In the genomic region with DNA sequence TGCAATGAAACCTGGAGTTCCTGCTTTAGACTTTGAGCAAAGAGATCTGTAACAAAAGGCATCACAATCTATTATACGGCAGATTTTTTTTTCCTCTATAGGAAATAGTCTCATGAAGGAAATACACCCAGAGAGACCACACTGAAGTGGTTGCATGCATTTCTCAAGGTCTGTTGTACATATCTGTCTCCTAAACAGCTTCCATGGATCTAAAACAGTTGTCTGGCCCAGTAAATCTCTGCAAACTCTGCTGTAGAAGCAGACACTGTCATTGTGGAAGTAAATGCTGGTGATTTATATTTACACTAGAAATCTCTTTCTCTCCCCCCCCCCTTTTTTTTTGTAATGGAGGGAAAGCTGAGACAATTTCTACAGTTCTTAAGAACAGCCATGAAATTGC, we compare ENCODE assay signal across 33 mouse cellular contexts.
DNase-seq lines count a peak whose midpoint lies in the region; ATAC-seq and TF ChIP-seq lines count a peak whose summit lies in the region.
"Had no signal": no experiment of that assay in that cellular context is flagged by ENCODE, and none has a peak within 500 bp of the region (broad histone marks: within the 10 kb centered on the region; RNA-seq: fewer than 3 reads in every experiment).

No protein-coding gene starts in this region.

- TF ChIP-seq EP300 in lung, postnatal 0 days (IDR thresholded peaks at IDR 0.05), result no peak

- no peak overlapping the region for H3K4me2 ChIP-seq in kidney, embryonic 14.5 days (replicated peaks; ENCODE audit: low read depth, low read length)
- no peak overlapping the region for H3K4me2 ChIP-seq in lung, embryonic 15.5 days
- no peak overlapping the region for H3K4me2 ChIP-seq in lung, postnatal 0 days (replicated peaks; ENCODE audit: low read depth, low read length)
- H3K4me2 ChIP-seq in liver, embryonic 12.5 days, result no peak overlapping the region
- H3K4me2 ChIP-seq: embryonic facial prominence, embryonic 15.5 days; forebrain, embryonic 12.5 days; heart, embryonic 15.5 days; liver, embryonic 13.5 days; neural tube, embryonic 13.5 days had no signal

- no peak overlapping the region for H3K4me3 ChIP-seq in kidney, embryonic 14.5 days (ENCODE audit: low read length)
- H3K4me3 ChIP-seq in lung, embryonic 15.5 days, result no peak overlapping the region
- no peak overlapping the region for H3K4me3 ChIP-seq in lung, postnatal 0 days (ENCODE audit: low read depth, low read length)
- no peak overlapping the region for H3K4me3 ChIP-seq in liver, embryonic 12.5 days
- H3K4me3 ChIP-seq: embryonic facial prominence, embryonic 15.5 days; forebrain, embryonic 12.5 days; heart, embryonic 15.5 days; liver, embryonic 13.5 days; neural tube, embryonic 13.5 days had no signal

- peak; percentile 31 for DNase-seq in embryo, embryonic 10.5 days (ENCODE audit: low spot score)
- DNase-seq in embryo, embryonic 10 days (ENCODE audit: low spot score), result no peak
- no peak for DNase-seq in kidney, adult 18-20 months
- DNase-seq in lung, postnatal 0 days (ENCODE audit: low spot score), result no peak
- peak; percentile 35 for DNase-seq in mesoderm, embryonic 11.5 days (ENCODE audit: low read depth, low spot score)
- DNase-seq: adrenal gland, adult 2 months; adrenal gland, postnatal 36 days; cerebellum, adult 2 months; cerebellum, postnatal 14 days; forebrain, postnatal 0 days; gastrocnemius, postnatal 10 days; kidney, adult 11 months; kidney, postnatal 25 days; layer of hippocampus, postnatal 36 days; left cerebral cortex, postnatal 4 days; liver, embryonic 13.5 days; lung, adult 18-20 months; right cerebral cortex, postnatal 4 days; thymus, adult 18-20 months; thymus, postnatal 25 days had no signal

- no peaks in the 10 kb centered on the region for H3K36me3 ChIP-seq in kidney, embryonic 14.5 days (ENCODE audit: control insufficient read depth, insufficient read depth, low read length)
- no peaks in the 10 kb centered on the region for H3K36me3 ChIP-seq in lung, embryonic 15.5 days
- no peaks in the 10 kb centered on the region for H3K36me3 ChIP-seq in lung, postnatal 0 days (ENCODE audit: insufficient read depth, low read length)
- no peaks in the 10 kb centered on the region for H3K36me3 ChIP-seq in liver, embryonic 12.5 days
- H3K36me3 ChIP-seq: embryonic facial prominence, embryonic 15.5 days; forebrain, embryonic 12.5 days; heart, embryonic 15.5 days; liver, embryonic 13.5 days; neural tube, embryonic 13.5 days had no signal

- ATAC-seq in kidney, embryonic 14.5 days (ENCODE audit: low FRiP score, low TSS enrichment), result peak; percentile 76
- peak; percentile 81; the same call in 1 of the 2 replicates for ATAC-seq in lung, embryonic 15.5 days (ENCODE audit: borderline replicate concordance, extremely low read depth, low FRiP score, low TSS enrichment)
- no peak for ATAC-seq in lung, postnatal 0 days
- no peak for ATAC-seq in liver, embryonic 12.5 days
- ATAC-seq: activated CD4-positive, CD25-positive, alpha-beta regulatory T cell, adult 4 months; forebrain, postnatal 0 days; hindbrain, embryonic 16.5 days; midbrain, embryonic 16.5 days had no signal

- no peaks in the 10 kb centered on the region for H3K4me1 ChIP-seq in kidney, embryonic 14.5 days (ENCODE audit: control insufficient read depth, insufficient read depth, low read length)
- peaks cover 8% of the 10 kb centered on the region; the same call in 1 of the 2 replicates for H3K4me1 ChIP-seq in lung, embryonic 15.5 days
- no peaks in the 10 kb centered on the region for H3K4me1 ChIP-seq in lung, postnatal 0 days (ENCODE audit: insufficient read depth, low read depth, low read length)
- H3K4me1 ChIP-seq in liver, embryonic 12.5 days, result no peaks in the 10 kb centered on the region
- H3K4me1 ChIP-seq: heart, embryonic 15.5 days; liver, embryonic 13.5 days; neural tube, embryonic 13.5 days had no signal

- no peak overlapping the region for H3K9ac ChIP-seq in kidney, embryonic 14.5 days (ENCODE audit: low read depth, low read length)
- H3K9ac ChIP-seq in lung, embryonic 15.5 days, result no peak overlapping the region
- no peak overlapping the region for H3K9ac ChIP-seq in lung, postnatal 0 days (replicated peaks; ENCODE audit: low read depth)
- no peak overlapping the region for H3K9ac ChIP-seq in liver, embryonic 12.5 days
- H3K9ac ChIP-seq: embryonic facial prominence, embryonic 15.5 days; forebrain, embryonic 12.5 days; forebrain, postnatal 0 days; heart, embryonic 15.5 days; liver, embryonic 13.5 days; neural tube, embryonic 13.5 days had no signal

- WGBS in kidney, embryonic 14.5 days, result 58% methylated on average over 1 of the region's 1 CpGs
- 19% methylated on average over 1 of the region's 1 CpGs for WGBS in lung, embryonic 15.5 days
- 34% methylated on average over 1 of the region's 1 CpGs for WGBS in lung, postnatal 0 days
- 70% methylated on average over 1 of the region's 1 CpGs for WGBS in liver, embryonic 12.5 days (ENCODE audit: insufficient replicate concordance)

- H3K27ac ChIP-seq in kidney, embryonic 14.5 days (ENCODE audit: low read depth, low read length), result no peak overlapping the region; the same call in 1 of the 2 replicates
- H3K27ac ChIP-seq in lung, embryonic 15.5 days, result no peak overlapping the region; the same call in 1 of the 2 replicates
- no peak overlapping the region for H3K27ac ChIP-seq in lung, postnatal 0 days (ENCODE audit: low read length)
- H3K27ac ChIP-seq in liver, embryonic 12.5 days, result no peak overlapping the region
- H3K27ac ChIP-seq: embryonic facial prominence, embryonic 15.5 days; heart, embryonic 15.5 days; liver, embryonic 13.5 days; macrophage; neural tube, embryonic 13.5 days; stomach, postnatal 0 days had no signal

- TF ChIP-seq CTCF in lung, postnatal 0 days (IDR thresholded peaks at IDR 0.05), result no peak

- H3K27me3 ChIP-seq in kidney, embryonic 14.5 days (ENCODE audit: control insufficient read depth, insufficient read depth, low read length), result no peaks in the 10 kb centered on the region
- no peaks in the 10 kb centered on the region for H3K27me3 ChIP-seq in lung, embryonic 15.5 days
- H3K27me3 ChIP-seq in lung, postnatal 0 days (replicated peaks; ENCODE audit: insufficient read depth, low read length), result no peaks in the 10 kb centered on the region
- no peaks in the 10 kb centered on the region for H3K27me3 ChIP-seq in liver, embryonic 12.5 days (replicated peaks)
- H3K27me3 ChIP-seq: CH12.LX; embryonic facial prominence, embryonic 15.5 days; forebrain, embryonic 12.5 days; heart, embryonic 15.5 days; liver, embryonic 13.5 days; neural tube, embryonic 13.5 days had no signal

- H3K9me3 ChIP-seq in kidney, embryonic 14.5 days (ENCODE audit: control insufficient read depth, low read length), result no peaks in the 10 kb centered on the region
- no peaks in the 10 kb centered on the region for H3K9me3 ChIP-seq in lung, embryonic 15.5 days
- H3K9me3 ChIP-seq in lung, postnatal 0 days (ENCODE audit: low read length), result no peaks in the 10 kb centered on the region
- no peaks in the 10 kb centered on the region for H3K9me3 ChIP-seq in liver, embryonic 12.5 days (replicated peaks)
- H3K9me3 ChIP-seq: embryonic facial prominence, embryonic 15.5 days; forebrain, embryonic 12.5 days; heart, embryonic 15.5 days; liver, embryonic 13.5 days; neural tube, embryonic 13.5 days had no signal

Comparison
In these comparisons a context has a peak if more than half of its experiments do, and no peak if none do; other contexts are left out.
1. DNase-seq: peak in embryo, embryonic 10.5 days (single experiment) and mesoderm, embryonic 11.5 days (single experiment); none in embryo, embryonic 10 days (single experiment), kidney, adult 18-20 months (single experiment) and lung, postnatal 0 days (single experiment).
2. ATAC-seq: peak in kidney, embryonic 14.5 days (single experiment) and lung, embryonic 15.5 days (single experiment); none in lung, postnatal 0 days (single experiment) and liver, embryonic 12.5 days (single experiment).